Mouse (Mus musculus) heart, postnatal 0 days (tissue): ENCODE measurements at regions not wholly inside any gene's neighbourhood (a gene's known extent, or its start where the extent isn't known, plus 50 kb on each side); places are given as distances from the start of the nearest gene placed in this dataset.

Experiments
- CTCF ChIP-seq: IDR thresholded peaks from 2 replicates; pipeline ENCODE4 v1.5.1; 2016; ENCODE audit warnings: antibody characterized with exemption, control low read depth, low read depth
- EP300 ChIP-seq: IDR thresholded peaks from 2 replicates; pipeline ENCODE4 v1.6.1; 2016; ENCODE audit warnings: antibody characterized with exemption, low read depth

DNA sequence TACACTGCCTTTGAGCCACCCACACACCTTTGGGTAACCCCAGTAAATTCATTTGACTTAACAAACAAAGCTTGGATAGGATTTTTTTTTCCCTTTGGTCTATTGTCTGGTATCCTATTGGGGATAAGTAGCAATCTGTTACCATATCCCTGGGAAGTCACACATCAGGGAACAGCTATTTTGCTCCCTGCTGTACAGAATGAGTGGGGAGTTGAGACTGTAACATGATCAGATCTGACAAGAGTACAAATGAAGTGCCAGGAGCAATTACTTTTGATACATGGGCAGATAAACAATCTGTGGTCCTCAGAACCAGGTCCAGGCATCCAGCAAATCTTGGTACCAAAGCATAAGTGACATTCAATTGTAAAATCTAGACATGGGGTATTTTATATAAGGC lies 262.8 kb upstream of the Mctp2 start:
- TF ChIP-seq CTCF, result no peak
- TF ChIP-seq EP300, result no peak
